Mouse (Mus musculus): Measurements from ENCODE around the gene Bach2. TPM values are rescaled to one million over a fixed set of nuclear protein-coding genes. Genes with fewer than 3 reads are reported as not detected.

The Bach2 gene
- polyA plus RNA-seq, 1 experiment from 2014 or later, result 18.8 TPM

DNA sequence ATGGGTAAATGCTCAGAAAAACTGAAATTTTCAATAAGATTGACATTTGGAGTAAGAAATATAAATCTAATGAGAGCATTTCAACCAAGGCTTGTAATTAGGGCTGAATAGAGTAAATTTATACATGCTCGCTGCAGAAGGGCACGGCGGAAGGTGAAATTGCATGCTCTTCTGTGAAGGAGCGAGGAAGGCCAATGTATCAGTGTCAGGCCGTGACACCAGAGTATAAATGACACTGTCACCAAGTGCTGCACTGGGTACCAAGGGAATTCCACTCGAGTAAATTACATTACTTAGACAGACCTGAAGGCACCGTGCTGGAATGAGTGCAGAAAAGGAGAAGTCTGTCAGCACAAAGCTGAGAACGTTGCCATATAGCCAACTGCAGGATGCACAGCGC is 190.1 kb downstream of the Bach2 start:
- Histone ChIP-seq H3K4me1 (ENCODE audit: control insufficient read depth, insufficient read depth, low read length) (peaks cover 48% of the 10 kb centered on the region), H3K9me3 (replicated peaks; ENCODE audit: control insufficient read depth, low read length, poor library complexity, severe bottlenecking) (no peaks in the 10 kb centered on the region), H3K36me3 (ENCODE audit: control insufficient read depth, insufficient read depth, low read length) (no peaks in the 10 kb centered on the region), H3K27me3 (ENCODE audit: control insufficient read depth, insufficient read depth, low read depth, low read length) (no peaks in the 10 kb centered on the region), H3K27ac (ENCODE audit: low read length) (no peak overlapping the region), H3K4me3 (ENCODE audit: low read depth, low read length) (no peak overlapping the region), H3K4me2 (ENCODE audit: low read length) (no peak overlapping the region), H3K9ac (ENCODE audit: low read depth, low read length) (no peak overlapping the region)
- 58% methylated on average over 9 of the region's 9 CpGs for WGBS
- ATAC-seq, result no peak

DNA sequence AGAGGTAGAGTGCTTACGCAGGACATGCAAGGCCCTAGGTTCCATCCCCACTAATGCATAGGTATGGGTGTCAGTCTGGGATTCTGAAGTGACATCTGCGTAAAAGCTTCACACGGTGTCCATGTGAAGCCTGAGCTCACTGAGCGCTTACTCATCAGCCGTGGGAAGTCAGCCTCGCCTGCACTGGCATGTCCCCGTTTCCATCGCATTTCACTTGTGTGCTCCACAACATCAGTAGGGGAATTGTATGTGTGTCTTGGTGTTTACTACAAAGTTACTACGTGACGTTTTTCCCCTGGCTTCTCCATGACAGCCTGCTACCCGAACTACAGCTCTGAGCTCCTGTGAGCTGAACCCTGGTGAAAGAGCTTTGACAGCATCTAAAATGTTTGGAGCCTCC is 191.5 kb downstream of the Bach2 start:
- no peak for ATAC-seq

DNA sequence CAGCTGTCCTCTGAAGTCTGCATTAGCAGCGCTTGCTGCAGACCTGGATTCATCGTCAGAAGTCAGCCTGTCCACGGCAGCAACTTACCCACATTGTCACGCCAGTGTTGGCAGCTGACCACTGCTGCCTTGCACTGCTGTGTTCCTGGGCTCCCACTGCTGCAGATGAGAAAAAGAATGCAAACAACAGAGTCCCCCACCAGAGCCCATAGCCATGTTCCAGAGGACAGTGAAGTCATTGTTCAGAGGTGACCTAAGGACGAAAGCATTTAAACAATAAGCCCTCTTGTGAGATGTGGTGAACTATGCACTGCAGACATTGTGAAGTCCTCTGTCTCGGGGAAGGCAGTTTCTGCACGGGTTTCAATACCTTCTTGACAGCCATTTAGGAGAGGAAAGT is 192.4 kb downstream of the Bach2 start:
- Histone ChIP-seq H3K4me2 (ENCODE audit: low read length) (peak overlapping the region; percentile 36), H3K9ac (ENCODE audit: low read depth, low read length) (peak overlapping the region; percentile 49), H3K36me3 (ENCODE audit: control insufficient read depth, insufficient read depth, low read length) (no peaks in the 10 kb centered on the region), H3K9me3 (replicated peaks; ENCODE audit: control insufficient read depth, low read length, poor library complexity, severe bottlenecking) (no peaks in the 10 kb centered on the region), H3K4me3 (ENCODE audit: low read depth, low read length) (no peak overlapping the region), H3K27me3 (ENCODE audit: control insufficient read depth, insufficient read depth, low read depth, low read length) (no peaks in the 10 kb centered on the region), H3K4me1 (ENCODE audit: control insufficient read depth, insufficient read depth, low read length) (peaks cover 48% of the 10 kb centered on the region), H3K27ac (ENCODE audit: low read length) (peak overlapping the region; percentile 56)
- 0 out of 2 replicates have a peak, but pooled peaks have one; percentile 5 for ATAC-seq
- WGBS, result 15% methylated on average over 7 of the region's 7 CpGs

More for the DNA sequence above, 191.5 kb downstream of the Bach2 start:
- Histone ChIP-seq H3K27me3 (ENCODE audit: control insufficient read depth, insufficient read depth, low read depth, low read length) (no peaks in the 10 kb centered on the region), H3K9me3 (replicated peaks; ENCODE audit: control insufficient read depth, low read length, poor library complexity, severe bottlenecking) (no peaks in the 10 kb centered on the region), H3K27ac (ENCODE audit: low read length) (no peak overlapping the region), H3K4me3 (ENCODE audit: low read depth, low read length) (no peak overlapping the region), H3K36me3 (ENCODE audit: control insufficient read depth, insufficient read depth, low read length) (no peaks in the 10 kb centered on the region), H3K4me1 (ENCODE audit: control insufficient read depth, insufficient read depth, low read length) (peaks cover 48% of the 10 kb centered on the region), H3K4me2 (ENCODE audit: low read length) (no peak overlapping the region), H3K9ac (ENCODE audit: low read depth, low read length) (no peak overlapping the region)
- WGBS, result 83% methylated on average over 11 of the region's 11 CpGs

DNA sequence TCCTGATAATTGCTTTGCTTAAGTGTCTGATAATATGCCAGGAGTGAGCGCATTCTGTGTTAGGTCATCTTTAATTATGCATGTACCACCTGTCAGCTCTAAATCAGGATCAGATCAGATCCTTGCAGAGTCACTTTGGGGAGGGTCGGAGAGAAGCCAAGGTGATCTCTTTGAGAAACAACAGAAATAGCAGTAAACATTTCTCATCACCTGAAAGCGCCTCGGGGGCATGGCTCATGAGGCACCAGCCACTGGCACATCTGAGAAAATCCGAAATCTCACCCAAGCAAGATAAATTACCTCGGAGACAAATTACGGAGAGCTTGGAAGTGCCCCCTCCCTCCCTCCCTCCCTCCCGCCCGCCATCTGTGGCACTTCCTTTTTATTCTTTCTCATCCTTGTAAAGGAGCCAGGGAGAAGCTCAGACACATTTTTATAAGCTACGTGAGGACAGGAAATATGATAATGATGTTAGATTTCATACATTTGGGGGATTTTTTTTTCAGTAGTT is 193.7 kb downstream of the Bach2 start:
- Histone ChIP-seq H3K4me2 (ENCODE audit: low read length) (peak overlapping the region; percentile 29; the same call in 1 of the 2 replicates), H3K9me3 (replicated peaks; ENCODE audit: control insufficient read depth, low read length, poor library complexity, severe bottlenecking) (no peaks in the 10 kb centered on the region), H3K27me3 (ENCODE audit: control insufficient read depth, insufficient read depth, low read depth, low read length) (no peaks in the 10 kb centered on the region), H3K36me3 (ENCODE audit: control insufficient read depth, insufficient read depth, low read length) (no peaks in the 10 kb centered on the region), H3K27ac (ENCODE audit: low read length) (no peak overlapping the region), H3K9ac (ENCODE audit: low read depth, low read length) (no peak overlapping the region), H3K4me1 (ENCODE audit: control insufficient read depth, insufficient read depth, low read length) (peaks cover 42% of the 10 kb centered on the region), H3K4me3 (ENCODE audit: low read depth, low read length) (no peak overlapping the region)
- ATAC-seq, result no peak; the same call in 1 of the 2 replicates
- WGBS, result 23% methylated on average over 10 of the region's 10 CpGs

DNA sequence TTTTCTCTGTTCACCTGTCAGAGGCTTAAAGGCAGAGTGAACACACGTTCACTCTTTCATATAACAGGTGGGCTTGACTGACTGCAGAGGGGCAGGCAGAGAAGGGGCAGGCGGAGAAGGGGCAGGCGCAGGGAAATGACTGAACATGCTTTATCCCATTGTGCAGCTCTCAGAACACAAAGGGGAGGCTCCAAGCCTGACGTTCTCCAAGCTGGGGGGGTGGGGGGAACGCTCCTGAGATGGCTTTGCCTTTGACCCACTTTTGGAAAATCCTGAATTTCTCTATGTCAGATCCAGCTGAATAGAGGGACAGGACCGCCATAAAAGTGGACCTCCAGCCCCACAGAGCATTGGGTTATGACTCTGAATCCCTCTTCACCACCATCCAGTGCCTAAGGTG is 194.3 kb downstream of the Bach2 start:
- H3K36me3 ChIP-seq (ENCODE audit: control insufficient read depth, insufficient read depth, low read length), result no peaks in the 10 kb centered on the region
- H3K9me3 ChIP-seq (replicated peaks; ENCODE audit: control insufficient read depth, low read length, poor library complexity, severe bottlenecking), result no peaks in the 10 kb centered on the region
- peaks cover 36% of the 10 kb centered on the region for H3K4me1 ChIP-seq (ENCODE audit: control insufficient read depth, insufficient read depth, low read length)
- no peaks in the 10 kb centered on the region for H3K27me3 ChIP-seq (ENCODE audit: control insufficient read depth, insufficient read depth, low read depth, low read length)
- H3K4me2 ChIP-seq (ENCODE audit: low read length), result no peak overlapping the region
- H3K4me3 ChIP-seq (ENCODE audit: low read depth, low read length), result no peak overlapping the region
- H3K27ac ChIP-seq (ENCODE audit: low read length), result no peak overlapping the region
- WGBS, result 20% methylated on average over 6 of the region's 6 CpGs
- ATAC-seq, result no peak
- H3K9ac ChIP-seq (ENCODE audit: low read depth, low read length), result no peak overlapping the region

DNA sequence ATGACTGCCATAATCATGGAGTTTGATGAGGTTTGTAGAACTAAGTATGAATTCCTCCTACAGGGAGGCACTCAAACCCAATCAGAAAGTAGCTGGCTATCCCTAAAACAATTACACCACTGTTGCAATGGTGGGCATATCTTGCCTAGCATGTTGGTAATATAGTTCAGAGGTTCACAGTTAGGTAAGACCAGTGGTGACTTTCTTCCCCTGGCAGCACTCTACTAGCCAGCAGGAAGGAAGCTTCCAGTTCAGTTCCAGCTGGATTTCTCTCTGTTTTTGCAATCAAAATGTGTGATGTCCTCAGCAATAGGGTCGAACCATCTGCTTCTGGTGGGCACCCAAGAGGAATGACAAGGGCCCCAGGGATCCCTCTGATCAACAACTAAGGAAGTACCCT is 196.0 kb downstream of the Bach2 start:
- Histone ChIP-seq H3K27ac (ENCODE audit: low read length) (no peak overlapping the region), H3K9ac (ENCODE audit: low read depth, low read length) (no peak overlapping the region), H3K9me3 (replicated peaks; ENCODE audit: control insufficient read depth, low read length, poor library complexity, severe bottlenecking) (no peaks in the 10 kb centered on the region), H3K36me3 (ENCODE audit: control insufficient read depth, insufficient read depth, low read length) (no peaks in the 10 kb centered on the region), H3K4me2 (ENCODE audit: low read length) (no peak overlapping the region), H3K4me3 (ENCODE audit: low read depth, low read length) (no peak overlapping the region), H3K27me3 (ENCODE audit: control insufficient read depth, insufficient read depth, low read depth, low read length) (no peaks in the 10 kb centered on the region), H3K4me1 (ENCODE audit: control insufficient read depth, insufficient read depth, low read length) (peaks cover 31% of the 10 kb centered on the region)
- 90% methylated on average over 1 of the region's 1 CpGs for WGBS
- ATAC-seq, result no peak

DNA sequence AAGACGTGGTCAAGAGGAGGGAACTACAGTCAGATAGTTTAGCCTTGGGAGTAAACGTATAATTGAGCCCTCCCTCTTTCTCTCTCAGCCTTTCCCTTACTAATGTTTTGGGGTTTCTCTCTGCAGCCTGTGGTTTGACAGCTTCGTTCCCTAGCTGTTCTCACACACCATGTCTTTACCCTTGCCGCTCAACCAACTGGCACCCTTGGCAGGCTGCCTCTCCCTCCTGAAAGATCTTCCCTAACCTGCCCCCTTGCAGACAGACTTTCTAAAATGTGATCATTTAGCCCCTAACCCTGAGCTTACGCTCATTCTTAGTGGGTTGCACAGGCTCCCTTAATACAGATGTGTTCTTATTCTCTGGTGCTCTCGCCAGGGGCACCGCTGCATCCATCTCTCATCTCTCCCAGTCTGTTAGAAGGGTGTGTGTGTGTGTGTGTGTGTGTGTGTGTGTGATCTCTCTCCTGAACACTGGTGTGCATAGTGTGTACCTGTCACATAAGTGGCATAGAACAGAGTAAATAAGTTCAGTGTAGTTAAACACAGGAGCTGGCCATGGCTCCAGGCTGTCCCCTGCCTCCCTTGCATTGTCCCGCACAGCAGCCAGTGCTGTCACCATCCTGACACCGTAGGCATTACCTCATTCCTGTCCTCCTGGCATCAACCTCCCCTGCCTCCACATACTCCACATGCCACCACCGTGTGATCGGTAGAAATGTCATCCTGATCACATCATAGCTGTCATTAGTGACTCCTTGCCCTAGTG is 201.6 kb downstream of the Bach2 start:
- H3K4me2 ChIP-seq (ENCODE audit: low read length), result no peak overlapping the region
- H3K4me1 ChIP-seq (ENCODE audit: control insufficient read depth, insufficient read depth, low read length), result no peaks in the 10 kb centered on the region
- 84% methylated on average over 11 of the region's 11 CpGs for WGBS
- H3K36me3 ChIP-seq (ENCODE audit: control insufficient read depth, insufficient read depth, low read length), result no peaks in the 10 kb centered on the region
- no peak overlapping the region for H3K27ac ChIP-seq (ENCODE audit: low read length)
- no peak overlapping the region for H3K9ac ChIP-seq (ENCODE audit: low read depth, low read length)
- H3K9me3 ChIP-seq (replicated peaks; ENCODE audit: control insufficient read depth, low read length, poor library complexity, severe bottlenecking), result no peaks in the 10 kb centered on the region
- no peak overlapping the region for H3K4me3 ChIP-seq (ENCODE audit: low read depth, low read length)
- ATAC-seq, result no peak
- no peaks in the 10 kb centered on the region for H3K27me3 ChIP-seq (ENCODE audit: control insufficient read depth, insufficient read depth, low read depth, low read length)

DNA sequence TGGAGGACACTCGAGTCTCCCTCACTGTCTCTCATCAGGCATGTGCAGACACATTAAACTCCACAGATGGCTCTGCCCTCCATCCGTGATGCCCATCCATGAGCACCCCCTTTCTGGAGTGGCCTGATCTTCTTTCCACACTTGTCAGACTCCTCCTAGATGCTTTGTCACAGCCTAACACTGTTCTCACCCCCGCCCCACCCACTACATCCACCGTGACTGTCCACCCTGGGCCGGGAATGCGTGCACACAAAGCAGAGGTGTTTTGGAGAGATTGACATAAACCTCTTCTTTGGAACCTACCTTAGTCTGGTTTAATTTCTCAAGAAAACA is 202.1 kb downstream of the Bach2 start:
- no peak for ATAC-seq
- H3K4me3 ChIP-seq (ENCODE audit: low read depth, low read length), result no peak overlapping the region
- no peaks in the 10 kb centered on the region for H3K9me3 ChIP-seq (replicated peaks; ENCODE audit: control insufficient read depth, low read length, poor library complexity, severe bottlenecking)
- no peak overlapping the region for H3K27ac ChIP-seq (ENCODE audit: low read length)
- H3K9ac ChIP-seq (ENCODE audit: low read depth, low read length), result no peak overlapping the region
- H3K4me2 ChIP-seq (ENCODE audit: low read length), result no peak overlapping the region
- WGBS, result 84% methylated on average over 6 of the region's 6 CpGs
- no peaks in the 10 kb centered on the region for H3K4me1 ChIP-seq (ENCODE audit: control insufficient read depth, insufficient read depth, low read length)
- H3K27me3 ChIP-seq (ENCODE audit: control insufficient read depth, insufficient read depth, low read depth, low read length), result no peaks in the 10 kb centered on the region
- H3K36me3 ChIP-seq (ENCODE audit: control insufficient read depth, insufficient read depth, low read length), result no peaks in the 10 kb centered on the region

DNA sequence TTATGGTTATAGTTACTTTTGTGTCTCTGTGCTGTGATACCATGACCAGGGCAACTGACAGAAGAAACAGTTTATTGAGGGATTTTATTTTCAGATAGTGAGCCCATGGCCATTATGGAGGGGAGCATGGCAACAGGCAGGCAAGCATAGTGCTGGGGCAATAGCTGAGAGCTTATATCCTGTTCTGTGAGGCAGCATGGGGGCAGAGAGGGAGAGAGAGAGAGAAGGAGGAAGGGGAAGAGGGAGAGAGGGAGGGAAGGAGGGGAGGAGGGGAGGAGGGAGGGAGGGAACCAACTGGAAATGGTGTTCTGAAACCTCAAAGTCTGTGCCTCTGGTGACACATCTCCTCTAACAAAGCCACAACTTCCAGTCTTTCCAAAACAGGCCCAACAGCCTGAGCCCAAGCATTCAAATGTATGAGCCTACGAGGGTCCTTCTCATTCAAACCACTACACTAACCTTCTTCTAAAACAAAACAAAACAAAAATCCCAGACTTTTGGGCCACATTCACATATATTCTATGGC is 206.1 kb downstream of the Bach2 start:
- no peaks in the 10 kb centered on the region for H3K9me3 ChIP-seq (replicated peaks; ENCODE audit: control insufficient read depth, low read length, poor library complexity, severe bottlenecking)
- WGBS, result 89% methylated on average over 1 of the region's 1 CpGs
- no peak overlapping the region for H3K27ac ChIP-seq (ENCODE audit: low read length)
- no peaks in the 10 kb centered on the region for H3K27me3 ChIP-seq (ENCODE audit: control insufficient read depth, insufficient read depth, low read depth, low read length)
- no peak overlapping the region for H3K4me2 ChIP-seq (ENCODE audit: low read length)
- no peak for ATAC-seq
- H3K36me3 ChIP-seq (ENCODE audit: control insufficient read depth, insufficient read depth, low read length), result no peaks in the 10 kb centered on the region
- H3K9ac ChIP-seq (ENCODE audit: low read depth, low read length), result no peak overlapping the region
- H3K4me1 ChIP-seq (ENCODE audit: control insufficient read depth, insufficient read depth, low read length), result no peaks in the 10 kb centered on the region
- H3K4me3 ChIP-seq (ENCODE audit: low read depth, low read length), result no peak overlapping the region

Data from midbrain, embryonic 16.5 days (tissue).